Mouse (Mus musculus) kidney, postnatal 0 days (tissue): ENCODE results near the gene Rora. TPM values are rescaled to one million over a fixed set of nuclear protein-coding genes. Genes with fewer than 3 reads are reported as not detected.
A peak's percentile ranks its signal among the peaks of the same experiment; 100 is the strongest.

ENCODE experiments used
- ATAC-seq: fragments of 200-750 bp; cut with Nextera tagmentation; replicated peaks from 2 replicates; pipeline ENCODE4 v1.8.0; 2017; ENCODE audit warnings: low read depth, moderate number of reproducible peaks, moderate TSS enrichment, moderate library complexity; ENCODE audit not compliant: low FRiP score
- DNase-seq: peaks from one replicate; pipeline ENCODE4 v3.0.0-alpha.2; 2016; ENCODE audit warnings: low spot score
- H3K27ac ChIP-seq: fragments of 300-500 bp; sonication (generic); 2 replicates; pipeline ENCODE4 v1.5.1; 2014; ENCODE audit warnings: mild to moderate bottlenecking
- H3K27me3 ChIP-seq: fragments of 300-500 bp; sonication (generic); 2 replicates; pipeline ENCODE4 v1.6.1; 2014; ENCODE audit warnings: low read length, mixed read lengths; ENCODE audit not compliant: insufficient read depth
- H3K36me3 ChIP-seq: fragments of 300-500 bp; sonication (generic); 2 replicates; pipeline ENCODE4 v1.6.1; 2014; ENCODE audit warnings: low read length, mixed read lengths; ENCODE audit not compliant: insufficient read depth
- H3K4me1 ChIP-seq: fragments of 300-500 bp; sonication (generic); replicated peaks from 2 replicates; pipeline ENCODE4 v1.6.1; 2014; ENCODE audit warnings: antibody characterized with exemption, low read length, mixed read lengths; ENCODE audit not compliant: insufficient read depth
- H3K4me2 ChIP-seq: fragments of 300-500 bp; sonication (generic); 2 replicates; pipeline ENCODE4 v1.6.1; 2014; ENCODE audit warnings: mild to moderate bottlenecking, low read length, moderate library complexity, mixed read lengths
- H3K4me3 ChIP-seq: fragments of 300-500 bp; sonication (generic); replicated peaks from 2 replicates; pipeline ENCODE4 v1.5.1; 2014; ENCODE audit warnings: low read depth, low read length
- H3K9ac ChIP-seq: fragments of 300-500 bp; sonication (generic); 2 replicates; pipeline ENCODE4 v1.6.1; 2014; ENCODE audit warnings: low read depth, low read length
- H3K9me3 ChIP-seq: fragments of 300-500 bp; sonication (generic); replicated peaks from 2 replicates; pipeline ENCODE4 v1.6.1; 2016; ENCODE audit warnings: low read length, inconsistent platforms, mixed read lengths
- CTCF ChIP-seq: IDR thresholded peaks from 2 replicates; pipeline ENCODE4 v1.5.1; 2016; ENCODE audit warnings: antibody characterized with exemption, low read depth, mild to moderate bottlenecking, moderate library complexity
- WGBS: fragments of 180-500 bp; shearing (Covaris S2); extraction: QIAGEN DNeasy Blood & Tissue Kit; methylation state at CpG from one replicate; pipeline ENCODE4 v1.1.7; 2014; 5-methylcytosine and 5-hydroxymethylcytosine counted together
- polyA plus RNA-seq: library from polyadenylated mRNA; unstranded; fragments of >200 nt; fragmentation: Nextera tagmentation; extraction: Ambion mirVana; gene quantifications from 2 replicates; pipeline ENCODE4 v1.2.1, GENCODE M21; 2015

Rora gene
- polyA plus RNA-seq, 1 experiment from 2014 or later: 9.8 TPM

- 25% methylated on average over 5 of the region's 5 CpGs for WGBS
- Histone ChIP-seq H3K4me3 (no peak overlapping the region), H3K4me1 (peaks cover 11% of the 10 kb centered on the region; the same call in 1 of the 2 replicates), H3K27me3 (no peaks in the 10 kb centered on the region), H3K36me3 (no peaks in the 10 kb centered on the region), H3K9me3 (no peaks in the 10 kb centered on the region), H3K27ac (no peak overlapping the region), H3K9ac (no peak overlapping the region), H3K4me2 (no peak overlapping the region; the same call in 1 of the 2 replicates)
- ATAC-seq (no peak), DNase-seq (no peak)
- TF ChIP-seq CTCF: no peak
Observed at GRCm38 (mm10) chr9:69302846-69303245, 649.3 kb downstream of the Rora start.

- Histone ChIP-seq H3K4me2 (no peak overlapping the region), H3K9ac (no peak overlapping the region), H3K36me3 (no peaks in the 10 kb centered on the region), H3K4me1 (peaks cover 11% of the 10 kb centered on the region; the same call in 1 of the 2 replicates), H3K9me3 (no peaks in the 10 kb centered on the region), H3K27me3 (no peaks in the 10 kb centered on the region), H3K27ac (no peak overlapping the region), H3K4me3 (no peak overlapping the region)
- no peak for ATAC-seq
- no peak for TF ChIP-seq CTCF
- DNase-seq: no peak
- WGBS: 81% methylated on average over 4 of the region's 4 CpGs
Observed at GRCm38 (mm10) chr9:69303346-69303944, 649.9 kb downstream of the Rora start.

GRCm38 (mm10) chr9:69303962-69304361 lies 650.4 kb downstream of the Rora start:
- Histone ChIP-seq H3K27me3 (no peaks in the 10 kb centered on the region), H3K27ac (no peak overlapping the region), H3K9me3 (no peaks in the 10 kb centered on the region), H3K4me3 (no peak overlapping the region), H3K4me1 (peaks cover 11% of the 10 kb centered on the region; the same call in 1 of the 2 replicates), H3K4me2 (no peak overlapping the region), H3K36me3 (no peaks in the 10 kb centered on the region), H3K9ac (no peak overlapping the region)
- ATAC-seq (no peak), DNase-seq (no peak)
- no peak for TF ChIP-seq CTCF
- 94% methylated on average over 4 of the region's 4 CpGs for WGBS

GRCm38 (mm10) chr9:69304492-69304891 lies 650.9 kb downstream of the Rora start:
- no peak for TF ChIP-seq CTCF
- H3K27ac ChIP-seq: no peak overlapping the region
- DNase-seq: no peak
- ATAC-seq: no peak
- H3K4me1 ChIP-seq: peaks cover 11% of the 10 kb centered on the region; the same call in 1 of the 2 replicates
- H3K36me3 ChIP-seq: no peaks in the 10 kb centered on the region
- no peaks in the 10 kb centered on the region for H3K9me3 ChIP-seq
- H3K4me2 ChIP-seq: no peak overlapping the region
- WGBS: 70% methylated on average over 10 of the region's 10 CpGs
- no peak overlapping the region for H3K9ac ChIP-seq
- H3K27me3 ChIP-seq: no peaks in the 10 kb centered on the region
- H3K4me3 ChIP-seq: no peak overlapping the region

GRCm38 (mm10) chr9:69304991-69305390 lies 651.4 kb downstream of the Rora start:
- Histone ChIP-seq H3K9ac (no peak overlapping the region), H3K4me3 (no peak overlapping the region), H3K27me3 (no peaks in the 10 kb centered on the region), H3K4me2 (no peak overlapping the region), H3K27ac (no peak overlapping the region), H3K9me3 (no peaks in the 10 kb centered on the region), H3K4me1 (peaks cover 11% of the 10 kb centered on the region; the same call in 1 of the 2 replicates), H3K36me3 (no peaks in the 10 kb centered on the region)
- WGBS: 64% methylated on average over 3 of the region's 3 CpGs
- ATAC-seq: no peak
- no peak for TF ChIP-seq CTCF
- DNase-seq: no peak

GRCm38 (mm10) chr9:69306734-69307528 lies 653.3 kb downstream of the Rora start:
- H3K36me3 ChIP-seq: no peaks in the 10 kb centered on the region
- H3K4me2 ChIP-seq: no peak overlapping the region
- H3K27me3 ChIP-seq: no peaks in the 10 kb centered on the region
- no peak overlapping the region for H3K4me3 ChIP-seq
- H3K9me3 ChIP-seq: no peaks in the 10 kb centered on the region
- TF ChIP-seq CTCF: peak; percentile 35
- ATAC-seq (no peak), DNase-seq (no peak)
- H3K9ac ChIP-seq: no peak overlapping the region
- peaks cover 4% of the 10 kb centered on the region; the same call in 1 of the 2 replicates for H3K4me1 ChIP-seq
- H3K27ac ChIP-seq: no peak overlapping the region
- 78% methylated on average over 9 of the region's 9 CpGs for WGBS
